Mouse (Mus musculus) thymus, postnatal 25 days (tissue): ENCODE measurements around the gene Cemip2.

ENCODE experiments used
- DNase-seq: peaks from one replicate; pipeline ENCODE4 v3.0.0; 2022

The Cemip2 gene

DNA sequence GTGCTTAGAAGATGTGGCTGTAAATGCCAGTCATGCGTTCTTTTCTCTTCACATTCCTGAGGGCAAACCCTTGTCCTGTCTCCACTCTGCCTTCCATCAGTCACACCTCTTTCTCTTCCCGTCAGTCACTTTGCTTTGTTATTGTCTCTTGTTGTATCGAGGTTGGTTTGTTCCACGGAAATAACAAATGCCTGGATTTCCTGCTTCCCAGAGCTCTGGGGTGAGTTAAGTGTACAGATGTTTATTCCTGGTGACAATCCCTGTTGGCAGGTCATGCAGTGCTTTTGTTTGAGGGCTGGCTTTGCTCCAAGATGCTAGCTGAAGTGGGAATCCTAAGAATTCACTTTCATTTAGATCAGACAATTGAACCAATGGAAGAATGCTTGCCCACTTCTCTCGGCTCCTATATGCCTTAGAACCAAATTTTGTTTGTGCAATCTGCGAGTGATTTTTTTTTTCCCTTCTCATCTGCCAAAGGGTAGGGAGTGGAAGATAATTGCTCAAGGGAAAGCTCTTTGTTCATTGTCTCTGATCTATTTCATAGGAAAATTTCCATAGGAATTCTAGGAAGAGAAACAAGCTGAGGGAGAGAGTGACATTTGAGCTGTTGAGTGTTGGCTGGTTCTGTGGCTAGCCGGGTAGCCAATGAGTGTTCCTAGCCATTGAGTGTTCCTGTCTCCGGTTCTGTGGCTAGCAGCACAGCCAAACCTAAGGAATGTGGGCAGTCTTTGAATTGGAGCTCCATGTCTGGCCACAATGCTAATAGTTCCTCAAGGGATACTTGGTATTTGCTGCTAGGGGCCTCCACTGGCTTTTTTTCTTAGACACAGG lies 104.2 kb downstream of the Cemip2 start:
- DNase-seq, result no peak

GRCm38 (mm10) chr19:21883053-21883452 lies 104.9 kb downstream of the Cemip2 start:
- DNase-seq, result no peak

DNA sequence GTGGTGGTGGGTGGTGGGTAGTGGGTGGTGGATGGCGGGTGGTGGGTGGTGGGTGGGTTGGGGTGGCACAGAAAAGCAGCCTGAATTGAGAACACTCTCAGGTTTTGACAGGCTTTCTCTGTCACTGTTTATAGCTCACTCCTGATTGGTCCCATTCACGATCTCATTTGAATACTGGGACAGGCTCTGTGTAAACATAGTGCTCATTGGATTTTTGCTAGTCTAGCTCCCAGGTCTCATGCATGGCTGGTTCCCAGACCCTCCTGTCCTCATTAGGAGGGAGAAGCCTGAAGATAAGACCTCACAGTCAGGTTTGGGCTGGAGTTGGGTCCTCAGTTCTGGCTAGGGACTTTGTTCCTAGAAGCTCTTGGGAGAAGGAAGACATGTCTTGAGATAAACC lies 105.8 kb downstream of the Cemip2 start:
- no peak for DNase-seq

GRCm38 (mm10) chr19:21884385-21884784 lies 106.2 kb downstream of the Cemip2 start:
- no peak for DNase-seq

DNA sequence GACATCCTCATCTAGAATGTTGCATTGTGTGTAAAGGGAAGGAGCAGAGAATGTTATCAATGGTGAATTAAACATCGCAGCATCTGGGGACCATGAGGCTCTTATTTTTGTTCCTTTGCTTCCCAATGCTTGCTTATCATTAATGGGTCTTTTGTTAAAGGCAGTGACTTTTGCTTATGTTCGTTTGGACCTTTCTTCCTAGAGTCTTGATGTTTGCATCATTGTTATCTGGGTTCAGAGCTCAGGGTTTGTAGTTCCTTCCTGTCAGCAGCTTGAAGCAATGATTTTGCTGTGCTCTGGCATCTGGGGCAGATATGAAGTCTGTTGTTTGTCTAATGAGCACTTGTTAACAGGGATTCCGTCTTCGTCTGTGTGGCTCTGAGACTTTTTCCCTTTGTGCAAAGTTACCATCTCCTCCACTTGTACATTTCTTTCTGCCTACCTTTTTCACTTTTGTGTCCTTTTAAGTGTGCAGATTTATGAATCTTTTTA lies 108.1 kb downstream of the Cemip2 start:
- DNase-seq, result no peak

DNA sequence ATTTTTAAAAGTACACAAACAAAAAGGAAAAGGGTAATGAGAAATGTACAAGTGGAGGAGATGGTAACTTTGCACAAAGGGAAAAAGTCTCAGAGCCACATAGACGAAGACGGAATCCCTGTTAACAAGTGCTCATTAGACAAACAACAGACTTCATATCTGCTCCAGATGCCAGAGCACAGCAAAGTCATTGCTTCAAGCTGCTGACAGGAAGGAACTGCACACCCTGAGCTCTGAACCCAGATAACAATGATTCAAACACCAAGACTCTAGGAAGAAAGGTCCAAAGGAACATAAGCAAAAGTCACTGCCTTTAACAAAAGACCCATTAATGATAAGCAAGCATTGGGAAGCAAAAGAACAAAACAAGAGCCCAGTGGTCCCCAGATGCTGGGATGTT lies 112.6 kb downstream of the Cemip2 start:
- DNase-seq, result no peak

GRCm38 (mm10) chr19:21894792-21895191 lies 116.7 kb downstream of the Cemip2 start:
- DNase-seq, result no peak

DNA sequence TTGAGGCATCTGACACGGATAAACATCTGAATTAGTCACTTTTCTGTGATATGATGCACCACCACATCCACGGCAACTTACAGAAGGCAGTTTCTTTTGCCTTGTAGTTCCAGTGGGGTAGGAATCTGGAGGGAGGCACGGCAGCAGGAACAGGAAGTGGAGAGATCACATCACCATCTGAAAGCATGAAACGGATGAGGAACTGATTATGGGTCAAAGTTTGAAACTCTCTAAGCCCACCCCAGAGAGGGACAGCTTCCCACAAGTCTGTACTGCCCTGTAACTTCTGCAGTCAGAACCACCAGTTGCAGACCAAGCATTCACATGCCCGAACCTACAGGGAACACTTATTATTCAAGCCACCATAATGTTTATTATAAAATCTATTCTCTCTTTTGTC lies 117.4 kb downstream of the Cemip2 start:
- DNase-seq, result no peak

DNA sequence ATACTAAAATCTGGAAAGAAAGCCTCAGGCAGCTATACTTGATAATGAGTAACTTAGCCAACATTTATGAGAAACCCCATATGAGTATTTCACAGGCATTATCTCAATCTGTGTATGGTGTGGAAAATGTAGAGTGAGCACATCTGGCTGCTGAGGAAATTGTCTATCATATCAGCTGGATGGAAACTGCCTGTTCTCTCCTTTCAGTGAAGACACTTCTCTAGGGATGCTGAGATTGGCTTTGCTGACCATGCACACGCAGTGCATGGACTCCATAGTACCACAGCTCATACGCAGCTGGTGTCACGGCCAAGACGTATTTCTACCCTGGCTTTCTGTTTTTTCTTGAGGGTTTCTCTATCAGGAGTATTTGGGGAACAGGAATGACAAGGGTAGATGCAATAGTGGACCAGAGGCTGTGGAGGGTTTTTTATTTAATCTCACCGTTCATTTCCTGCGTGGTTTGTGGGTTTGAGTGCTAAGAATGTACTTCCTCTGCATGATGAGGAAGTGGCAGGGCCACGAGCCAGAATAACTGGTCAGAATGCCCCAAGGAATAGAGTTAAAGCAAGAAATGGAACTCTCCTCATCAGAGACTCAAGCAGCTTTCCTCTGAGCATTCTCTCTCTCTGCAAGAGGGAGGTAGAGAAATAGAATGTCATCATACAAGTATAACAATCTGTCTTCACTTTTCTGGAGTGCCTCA lies 119.1 kb downstream of the Cemip2 start:
- DNase-seq, result no peak

- no peak for DNase-seq
Measured at GRCm38 (mm10) chr19:21898015-21898939, 120.1 kb downstream of the Cemip2 start.
